Mouse (Mus musculus) heart, postnatal 0 days (tissue): ENCODE results near the gene Baz2a.

Experiments used
- CTCF ChIP-seq: IDR thresholded peaks from 2 replicates; pipeline ENCODE4 v1.5.1; 2016; ENCODE audit warnings: antibody characterized with exemption, control low read depth, low read depth
- EP300 ChIP-seq: IDR thresholded peaks from 2 replicates; pipeline ENCODE4 v1.6.1; 2016; ENCODE audit warnings: antibody characterized with exemption, low read depth

DNA sequence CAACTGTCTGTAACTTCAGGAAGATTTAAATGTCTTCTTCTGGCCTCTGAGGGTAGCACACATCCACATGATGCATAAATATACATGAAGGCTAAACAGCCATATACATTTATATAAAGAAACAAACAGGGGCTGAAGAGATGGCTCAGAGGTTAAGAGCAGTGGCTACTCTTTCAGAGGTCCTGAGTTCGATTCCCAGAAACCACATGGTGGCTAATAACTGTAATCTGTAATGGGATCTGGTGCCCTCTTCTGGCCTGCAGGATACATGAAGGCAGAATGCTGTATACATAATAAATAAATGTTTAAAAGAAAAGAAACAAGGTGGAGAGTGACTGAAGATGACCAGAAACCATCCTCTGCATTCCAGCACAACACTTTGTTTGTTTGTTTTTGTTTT is 10.9 kb upstream of the Baz2a start:
- TF ChIP-seq CTCF, result peak; percentile 30; the same call in 1 of the 2 replicates
- TF ChIP-seq EP300, result no peak
